Mouse (Mus musculus) heart, postnatal 10 days (tissue): ENCODE results near the gene Babam2. TPM values are rescaled to one million over a fixed set of nuclear protein-coding genes. Genes with fewer than 3 reads are reported as not detected.

Source experiments
- DNase-seq, 2 experiments: peaks; one replicate each; pipeline ENCODE4 v3.0.0; 2021
- intact Hi-C: fragments of 180-260 bp; cut with DNase I; formaldehyde crosslinking; loops from one replicate; pipeline ENCODE4 v1.15.1; 2025
- total RNA-seq, 2 experiments: library from RNA; stranded (reverse); gene quantifications; 2 replicates each; pipeline ENCODE4 v1.2.3; 2021

Gene Babam2
- total RNA-seq, 2 experiments from 2014 or later = 36.3 to 39.8 TPM

DNA sequence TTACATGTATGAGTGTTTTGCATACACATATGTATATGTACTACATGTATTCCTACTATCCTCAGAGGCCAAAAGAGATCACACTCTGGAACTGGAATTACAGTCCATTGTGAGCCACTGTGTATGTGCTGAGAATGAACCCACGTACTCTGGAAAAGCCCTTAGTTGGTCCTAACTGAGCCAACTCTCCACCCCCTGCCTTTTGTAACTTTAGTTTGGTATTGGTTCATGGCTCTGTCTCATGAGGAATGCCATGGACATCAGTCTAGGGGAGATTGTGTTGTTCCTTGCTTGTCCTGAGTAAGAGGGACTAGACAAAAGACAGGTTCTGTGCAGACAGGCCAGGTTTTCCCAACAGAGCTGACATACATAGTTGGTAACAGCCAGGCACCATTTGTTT lies 177.1 kb downstream of the Babam2 start:
- DNase-seq = no peak
- intact Hi-C loops = no loop called here

DNA sequence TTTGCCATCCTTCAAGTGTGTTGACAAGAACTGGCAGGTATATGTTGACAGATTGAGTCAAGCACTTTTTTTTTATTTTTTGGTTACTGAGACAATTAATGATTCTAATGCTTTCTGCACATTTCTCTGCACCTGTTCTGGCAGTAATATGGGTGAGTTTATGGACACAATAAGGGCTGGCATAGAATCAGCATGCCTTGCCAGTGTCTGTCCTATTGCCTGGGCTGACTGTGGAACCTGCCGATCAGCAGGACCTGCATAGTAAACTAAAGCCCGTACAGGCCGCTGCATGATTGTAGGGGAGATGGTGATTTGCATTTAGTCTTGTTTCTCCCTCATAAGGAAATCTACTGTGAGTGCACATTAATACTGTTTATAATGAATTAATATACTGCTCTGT lies 178.0 kb downstream of the Babam2 start:
- intact Hi-C loops = loop anchor here (5.0 kb wide), 1 partner anchor 178 kb away; the partner anchor contains the start of genes Babam2 and Rbks
- no peak for DNase-seq

DNA sequence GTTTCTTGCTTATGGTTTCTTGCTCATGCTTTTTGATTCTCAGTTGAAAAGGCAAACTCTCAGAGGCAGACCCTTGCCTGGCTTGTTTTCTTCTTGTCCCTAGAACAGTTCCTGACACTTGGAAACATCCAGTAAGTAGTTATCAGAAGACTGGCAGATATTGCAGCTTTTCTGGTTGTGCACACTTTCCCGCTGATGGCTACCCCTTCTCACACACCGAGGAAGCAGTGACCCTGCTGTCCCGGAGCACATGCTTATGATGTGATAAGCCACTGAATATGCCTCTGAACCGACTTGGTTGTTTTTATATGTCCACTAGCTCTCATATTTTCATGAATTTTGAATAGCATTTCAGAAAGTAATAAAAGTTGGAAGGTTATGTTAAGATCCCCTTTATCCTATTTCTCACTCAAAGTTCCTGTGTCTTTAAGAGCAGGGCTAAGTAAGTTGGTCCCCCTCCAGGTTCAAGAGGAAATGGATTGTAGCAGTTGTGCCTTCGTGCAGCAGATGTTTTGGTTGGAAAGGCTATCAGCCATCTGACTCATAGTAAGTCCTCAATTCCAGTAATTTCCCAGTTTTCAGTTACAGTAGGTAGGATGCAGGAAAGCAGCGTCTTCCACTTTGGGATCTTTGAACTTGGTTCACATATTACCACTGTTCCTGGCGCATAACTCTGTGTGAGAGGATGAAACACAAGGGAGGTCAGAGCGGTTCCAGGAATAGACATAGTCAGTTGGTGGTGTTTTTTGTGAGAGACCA lies 178.9 kb downstream of the Babam2 start:
- peak; percentile 78 for DNase-seq
- intact Hi-C loops = loop anchor here (2.0 to 5.0 kb wide), 2 partner anchors 179 to 262 kb away; partner anchors contain the start of genes Babam2 and Rbks

DNA sequence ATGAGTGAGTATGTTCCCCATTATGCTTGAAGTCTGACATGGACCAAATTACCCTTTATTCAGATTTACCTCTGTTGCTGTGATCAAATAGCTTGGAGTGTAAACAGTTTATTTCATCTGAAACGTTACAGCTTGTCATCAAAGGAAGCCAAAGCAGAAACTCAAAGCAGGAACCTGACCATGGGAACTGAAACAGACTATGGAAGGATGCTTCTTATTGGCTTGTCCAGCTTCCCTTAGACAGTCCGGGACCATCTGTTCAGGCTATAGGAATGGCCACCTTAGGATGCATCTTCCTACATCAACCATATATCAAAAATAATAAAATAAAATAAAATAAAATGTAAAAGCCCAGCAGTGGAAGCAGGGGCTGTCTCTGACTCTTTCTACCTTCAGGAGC lies 183.0 kb downstream of the Babam2 start:
- intact Hi-C loops = no loop called here
- DNase-seq = no peak

DNA sequence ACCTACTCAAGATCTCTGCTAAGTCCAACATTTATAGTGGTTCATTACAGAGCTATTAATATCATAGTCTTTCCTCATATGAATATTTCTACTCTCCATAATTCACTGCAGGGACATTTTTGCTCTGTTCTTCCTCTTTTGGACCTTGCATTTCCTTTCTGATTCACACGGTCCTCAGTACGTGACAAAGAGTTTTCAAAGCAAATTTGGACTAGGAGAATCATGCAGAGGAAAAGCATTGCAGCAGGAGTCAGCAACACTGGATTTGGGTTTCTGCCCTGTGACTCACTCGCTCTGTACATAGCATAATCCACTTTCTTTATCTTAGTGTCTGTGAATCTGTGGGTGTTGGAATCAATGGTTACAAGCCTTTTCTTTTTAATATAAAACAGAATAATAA lies 184.8 kb downstream of the Babam2 start:
- intact Hi-C loops = no loop called here
- peak; percentile 18 to 24 for DNase-seq

DNA sequence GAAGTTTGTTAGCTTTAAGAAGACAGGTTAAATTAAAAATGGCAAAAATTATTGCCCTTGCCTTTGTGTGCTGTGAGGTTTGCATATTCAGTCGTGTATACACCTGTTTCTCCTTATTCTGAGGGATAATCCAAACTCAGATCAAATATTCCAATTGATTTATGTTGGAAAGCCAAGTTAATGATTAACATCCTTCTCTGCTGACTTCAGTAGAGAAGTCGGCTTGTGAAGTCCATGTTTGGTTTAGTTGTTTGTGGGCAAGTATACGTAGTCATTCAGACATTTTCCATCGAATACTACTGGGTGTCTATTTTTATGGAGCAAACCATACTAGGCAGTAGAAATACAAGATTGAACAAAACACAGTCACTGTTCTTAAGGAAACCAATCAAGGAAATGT lies 187.5 kb downstream of the Babam2 start:
- intact Hi-C loops = no loop called here
- no peak for DNase-seq

DNA sequence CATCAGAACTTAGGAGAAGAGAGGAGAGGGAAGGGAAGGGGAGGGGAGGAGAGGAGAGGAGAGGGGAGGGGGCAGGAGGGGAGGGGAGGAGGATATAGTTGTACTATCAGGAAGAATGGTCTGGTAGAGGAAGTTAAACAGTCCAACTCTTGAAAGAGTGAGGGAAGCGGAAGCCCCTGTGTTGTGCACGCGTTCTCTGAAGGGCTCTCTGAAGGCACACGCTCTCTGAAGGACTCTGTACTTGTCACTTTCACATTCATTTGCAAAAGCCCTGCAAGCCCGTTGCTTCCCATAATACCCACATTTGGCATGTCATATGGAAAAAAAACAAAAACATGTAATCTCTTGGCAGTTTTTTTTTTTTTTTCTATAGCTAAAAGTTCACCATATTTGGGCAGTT lies 190.1 kb downstream of the Babam2 start:
- DNase-seq = no peak
- intact Hi-C loops = no loop called here

DNA sequence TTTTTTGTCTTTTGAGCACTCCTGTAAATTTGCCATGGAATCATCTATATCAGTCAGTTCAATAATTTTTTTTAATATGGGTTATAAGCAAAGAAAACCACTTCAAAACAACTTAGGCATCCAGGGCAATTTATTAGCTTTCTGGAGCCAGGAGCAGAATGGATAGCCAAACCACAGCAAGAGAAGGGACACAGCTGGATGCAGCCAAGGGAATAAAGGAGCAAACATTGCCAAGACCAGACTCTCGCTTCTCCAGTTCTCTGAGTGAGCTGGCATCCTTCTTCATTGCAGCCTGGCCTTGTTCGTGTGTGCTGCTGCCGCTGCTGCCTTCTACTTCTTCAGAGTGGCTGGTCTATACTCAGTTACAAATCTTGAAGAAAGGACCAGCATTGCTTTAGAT lies 190.9 kb downstream of the Babam2 start:
- intact Hi-C loops = no loop called here
- peak; percentile 43 to 53 for DNase-seq

DNA sequence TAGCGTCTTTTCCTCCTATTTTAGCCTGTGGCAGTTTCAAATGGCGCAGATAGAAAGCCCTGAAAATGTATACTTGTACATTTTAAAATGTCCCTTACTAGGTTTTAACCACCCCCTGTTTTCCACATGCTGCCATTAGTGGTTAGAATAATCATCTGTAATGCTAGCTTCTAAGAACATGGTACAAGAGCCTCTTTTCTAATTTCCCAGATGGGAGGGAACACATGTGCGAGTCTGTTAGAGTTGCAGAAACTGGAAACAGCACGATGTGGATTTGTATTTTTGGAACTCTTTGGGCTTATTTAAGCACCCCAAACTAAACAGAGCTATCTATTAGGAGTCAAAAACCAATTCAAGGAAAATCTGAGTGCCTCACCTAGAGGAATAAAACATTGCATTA lies 195.1 kb downstream of the Babam2 start:
- intact Hi-C loops = no loop called here
- no peak for DNase-seq

DNA sequence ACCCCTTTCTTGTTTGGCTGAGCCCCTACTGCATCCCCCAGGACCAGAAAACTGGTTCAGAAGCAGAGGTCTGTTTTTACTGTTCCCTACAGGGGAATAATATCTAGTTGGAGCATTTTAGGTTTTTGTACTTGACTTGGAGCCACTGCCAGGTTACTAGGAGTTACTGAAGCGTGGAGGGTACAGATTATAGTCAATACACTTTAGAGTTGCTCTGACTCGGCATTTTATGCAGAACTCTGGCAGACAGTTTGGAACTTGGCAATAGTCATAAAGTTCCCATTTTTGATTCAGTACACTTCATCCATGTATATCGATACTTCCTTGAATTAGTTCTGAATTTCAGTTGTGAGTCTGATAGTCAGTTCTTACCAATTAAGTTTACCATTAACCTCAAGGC lies 202.4 kb downstream of the Babam2 start:
- intact Hi-C loops = no loop called here
- DNase-seq = no peak

DNA sequence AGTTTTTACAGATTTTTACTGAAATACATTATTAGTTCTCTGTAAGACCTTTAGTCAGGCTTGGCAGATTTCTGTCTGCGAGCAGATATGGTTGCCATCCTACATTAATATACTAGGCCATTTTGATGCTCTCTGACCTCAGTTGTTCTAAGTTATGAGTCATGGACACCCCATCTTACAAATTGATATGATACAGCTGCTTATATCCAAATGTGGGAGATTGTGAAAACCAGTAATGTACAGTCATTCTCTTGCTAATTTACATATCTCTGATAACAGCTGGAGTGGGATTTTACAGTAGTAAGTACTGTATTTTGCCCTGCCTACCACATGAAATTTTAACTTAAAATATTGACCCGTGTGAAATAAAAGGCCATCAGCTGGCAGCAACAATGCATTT lies 204.7 kb downstream of the Babam2 start:
- no peak for DNase-seq
- intact Hi-C loops = no loop called here

DNA sequence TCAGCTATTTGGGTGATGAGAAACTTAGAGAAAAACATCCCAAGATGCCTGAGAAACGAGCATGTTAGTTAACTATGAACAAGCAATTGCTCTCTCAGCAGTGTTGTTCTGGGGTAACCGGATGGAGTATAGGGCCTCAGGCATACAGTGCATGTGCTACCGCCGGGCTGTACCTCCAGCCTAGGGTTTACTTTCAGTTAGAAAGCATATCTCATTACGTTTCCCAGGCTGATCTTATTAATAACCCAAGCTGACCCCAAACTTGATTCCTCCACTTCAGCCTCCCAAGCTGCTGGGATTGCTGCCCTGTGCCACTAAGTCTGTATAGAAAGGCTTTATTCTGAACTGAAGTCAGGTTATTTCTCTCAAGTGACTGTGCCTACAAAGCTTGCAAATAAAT lies 205.4 kb downstream of the Babam2 start:
- intact Hi-C loops = no loop called here
- DNase-seq = no peak

DNA sequence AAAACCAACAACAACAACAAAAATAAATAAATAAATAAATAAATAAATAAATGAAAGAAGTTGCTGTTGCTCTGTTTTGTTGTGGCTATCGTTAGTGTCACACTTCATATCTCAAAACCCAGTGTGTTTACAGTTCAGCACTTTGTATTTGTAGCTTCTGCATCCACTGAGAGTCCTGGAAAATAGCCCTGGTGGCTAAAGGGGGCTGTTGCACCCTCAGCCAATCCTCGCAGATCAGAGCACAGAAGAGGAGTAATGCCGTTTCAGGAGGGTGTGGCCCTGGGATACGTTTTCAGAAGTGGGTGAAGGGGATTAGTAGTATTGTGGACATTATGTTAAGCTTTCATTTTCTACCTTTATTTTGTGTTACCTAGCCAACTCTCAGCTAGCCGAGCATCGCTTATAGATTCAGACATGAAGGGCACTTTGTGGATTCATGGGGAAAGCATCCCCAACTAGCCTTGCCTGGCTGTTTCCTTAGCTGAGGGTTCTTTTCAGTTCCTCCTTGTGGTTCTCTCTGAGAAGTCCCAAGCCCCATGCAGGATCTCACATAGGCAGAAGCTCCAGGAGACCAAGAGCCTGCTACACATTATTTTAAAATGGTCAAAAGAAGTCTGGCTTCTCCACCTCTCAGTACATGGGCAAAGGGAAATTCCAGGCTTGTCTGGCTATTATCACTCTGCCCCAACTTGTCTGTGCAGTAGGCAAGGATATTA lies 207.6 kb downstream of the Babam2 start:
- intact Hi-C loops = no loop called here
- no peak for DNase-seq

DNA sequence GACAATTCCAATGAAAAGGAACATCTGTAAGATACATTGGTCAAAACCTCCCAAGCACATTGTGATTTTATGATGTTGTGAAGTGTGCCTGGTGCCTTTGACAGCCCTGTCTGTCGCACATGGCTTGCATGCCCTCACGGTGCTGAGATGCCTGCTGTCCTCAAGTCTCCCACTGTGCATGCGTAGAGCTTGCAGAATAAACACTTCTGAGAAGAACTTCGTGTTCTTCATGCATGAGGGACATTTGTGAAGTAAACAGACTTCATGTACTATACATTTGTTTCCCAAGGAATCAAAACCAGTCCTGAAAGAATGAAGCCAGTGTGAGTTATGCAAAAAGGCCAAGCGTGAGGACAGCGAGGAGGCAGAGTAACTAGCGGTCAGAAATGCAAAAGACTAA lies 208.3 kb downstream of the Babam2 start:
- intact Hi-C loops = no loop called here

DNA sequence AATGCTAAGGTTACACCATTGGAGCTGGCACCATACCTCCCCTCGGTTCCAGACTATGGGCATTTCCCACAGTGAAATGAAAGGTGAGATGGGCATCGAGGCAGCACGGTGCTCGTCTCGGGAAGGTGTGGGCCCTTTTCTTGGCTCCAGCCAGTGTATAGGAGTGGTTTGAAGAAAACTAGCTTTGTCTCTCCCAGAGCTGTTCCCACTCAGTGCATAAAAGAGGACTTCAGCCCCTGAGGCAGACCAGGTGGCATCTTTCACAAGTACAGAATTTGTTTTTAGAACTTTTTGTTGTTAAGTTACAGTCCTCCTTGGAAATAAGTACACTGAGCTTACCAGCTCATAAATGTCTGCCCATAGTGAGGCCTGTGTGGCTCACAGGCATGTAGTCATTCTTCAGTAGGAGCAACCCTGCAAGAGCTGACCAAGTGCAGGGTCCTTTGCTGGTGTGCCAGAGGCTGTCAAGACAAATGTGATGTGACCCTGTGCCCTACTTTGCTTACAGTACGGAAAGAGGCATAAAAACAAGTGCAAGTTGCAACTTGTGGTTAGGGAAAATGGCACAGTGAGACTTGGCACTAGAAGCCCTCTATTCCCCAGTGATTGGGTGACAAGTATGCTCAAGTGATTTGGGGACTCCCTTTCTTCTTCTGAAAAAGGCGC lies 208.9 kb downstream of the Babam2 start:
- intact Hi-C loops = no loop called here
- no peak for DNase-seq

More for the DNA sequence above, 208.3 kb downstream of the Babam2 start:
- DNase-seq = no peak

DNA sequence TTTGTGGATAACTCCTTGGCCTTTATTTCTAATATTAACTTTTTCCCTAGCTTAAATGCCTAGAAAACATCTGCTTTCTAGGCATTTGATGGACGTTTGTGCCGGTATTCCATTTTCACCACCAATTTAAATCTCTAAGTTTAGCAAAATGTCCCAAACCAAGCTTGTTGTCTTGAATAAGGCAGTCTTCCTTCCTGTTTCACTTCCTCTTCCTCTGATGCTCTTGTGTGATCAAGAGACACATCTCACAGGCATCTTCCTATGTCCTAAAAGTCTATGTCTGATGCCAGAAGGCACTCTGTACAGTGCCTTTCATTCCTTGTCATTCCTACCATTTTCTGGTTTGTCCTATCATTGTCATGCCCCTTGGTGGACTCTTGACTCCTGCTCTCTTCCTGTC lies 210.5 kb downstream of the Babam2 start:
- DNase-seq = no peak
- intact Hi-C loops = no loop called here

DNA sequence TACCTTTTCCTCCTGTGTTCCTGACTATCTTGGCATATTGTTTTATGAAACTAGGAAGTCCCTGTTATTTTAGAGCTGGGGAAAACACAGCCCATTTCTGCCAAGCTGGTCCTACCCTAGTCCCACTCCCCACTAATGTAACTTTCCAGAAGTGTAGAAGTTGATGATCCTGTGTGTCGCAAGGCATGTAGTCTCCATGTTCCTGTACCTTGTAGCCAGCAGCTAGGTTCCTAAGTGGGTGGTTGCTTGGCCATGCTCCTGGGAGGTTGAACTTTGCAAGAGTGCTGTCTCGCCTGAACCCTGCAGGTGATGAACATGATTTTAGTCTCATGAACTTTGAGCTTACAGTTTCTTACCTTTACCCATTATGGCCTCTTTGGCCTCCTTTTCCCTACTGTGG lies 211.3 kb downstream of the Babam2 start:
- DNase-seq = no peak
- intact Hi-C loops = no loop called here

DNA sequence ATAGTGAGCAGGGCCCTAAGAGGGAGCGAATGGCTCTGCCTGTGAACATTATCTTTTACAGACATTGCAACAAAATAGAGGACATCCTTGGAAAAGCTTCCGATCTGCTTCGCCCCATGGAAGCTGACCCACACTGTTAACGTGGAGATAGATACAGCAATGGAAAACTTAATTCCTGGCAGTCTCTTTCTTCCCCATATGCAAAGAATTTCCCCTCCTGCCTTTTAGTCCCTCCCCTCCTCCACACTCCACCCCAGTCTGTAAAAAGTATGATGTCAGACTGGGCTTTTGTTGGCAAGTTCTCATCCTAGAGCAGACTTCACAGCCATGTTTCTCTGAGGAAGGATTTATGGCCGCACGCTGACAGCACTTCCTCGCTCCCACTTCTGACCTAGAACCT lies 218.8 kb downstream of the Babam2 start:
- intact Hi-C loops = no loop called here

DNA sequence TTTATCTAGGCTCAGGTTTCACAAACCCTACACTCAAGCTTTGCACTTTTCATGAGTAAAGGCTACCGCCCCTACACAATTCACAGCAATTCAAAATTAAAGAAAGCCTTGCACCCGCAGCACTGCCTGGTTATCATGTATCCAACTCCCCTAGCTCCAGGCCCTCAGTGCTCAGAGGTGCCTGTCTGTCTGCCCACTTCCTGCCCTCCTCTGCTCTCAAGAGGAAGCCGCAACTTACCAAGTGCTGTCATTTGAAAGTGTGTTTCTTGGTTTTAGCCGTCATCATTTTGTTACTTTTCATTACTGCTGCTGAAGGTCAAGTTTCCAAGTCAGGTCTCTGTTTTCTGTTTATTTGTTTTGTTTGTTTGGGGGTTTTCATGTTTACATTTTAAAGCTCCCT lies 221.1 kb downstream of the Babam2 start:
- intact Hi-C loops = no loop called here
- DNase-seq = no peak

More for the DNA sequence above, 218.8 kb downstream of the Babam2 start:
- DNase-seq = no peak

DNA sequence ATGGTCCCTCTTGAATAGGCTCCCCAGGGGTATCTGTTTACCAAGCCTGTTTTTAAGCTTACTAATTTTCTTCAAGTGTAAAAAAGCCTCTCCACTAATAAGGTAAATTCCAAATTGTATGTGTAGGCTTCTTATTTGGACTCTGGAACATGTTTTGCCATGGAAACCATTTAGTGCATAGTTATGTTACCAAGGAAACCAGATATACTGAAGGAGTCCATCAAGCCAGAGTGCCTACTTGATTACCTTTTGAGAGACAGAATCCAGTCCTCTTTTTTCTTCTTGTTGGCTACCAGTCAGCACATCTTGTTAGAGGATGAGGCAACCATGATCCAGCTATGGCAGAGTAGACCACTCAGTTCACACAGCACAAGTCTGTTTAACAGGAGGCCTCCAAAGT lies 222.6 kb downstream of the Babam2 start:
- intact Hi-C loops = no loop called here
- DNase-seq = no peak

DNA sequence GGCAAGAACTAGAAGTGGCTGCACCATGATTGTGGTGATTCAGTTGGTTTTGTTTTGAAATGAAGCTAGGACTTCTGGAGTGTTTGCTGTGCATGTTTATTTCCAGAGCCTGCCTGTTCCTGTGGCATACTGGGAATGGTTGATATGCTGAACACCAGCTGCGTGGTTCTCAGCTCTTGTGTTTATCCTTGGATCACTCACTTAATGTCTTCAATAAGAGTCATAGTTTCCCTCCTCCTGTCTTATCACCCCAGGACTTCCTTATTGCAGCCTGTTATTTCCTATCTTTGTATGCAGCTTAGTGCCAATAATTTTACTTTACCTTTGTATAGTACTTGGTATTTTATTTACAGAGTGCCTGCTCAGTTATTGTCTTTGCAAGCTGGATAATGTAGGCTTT lies 223.4 kb downstream of the Babam2 start:
- intact Hi-C loops = no loop called here
- no peak for DNase-seq

DNA sequence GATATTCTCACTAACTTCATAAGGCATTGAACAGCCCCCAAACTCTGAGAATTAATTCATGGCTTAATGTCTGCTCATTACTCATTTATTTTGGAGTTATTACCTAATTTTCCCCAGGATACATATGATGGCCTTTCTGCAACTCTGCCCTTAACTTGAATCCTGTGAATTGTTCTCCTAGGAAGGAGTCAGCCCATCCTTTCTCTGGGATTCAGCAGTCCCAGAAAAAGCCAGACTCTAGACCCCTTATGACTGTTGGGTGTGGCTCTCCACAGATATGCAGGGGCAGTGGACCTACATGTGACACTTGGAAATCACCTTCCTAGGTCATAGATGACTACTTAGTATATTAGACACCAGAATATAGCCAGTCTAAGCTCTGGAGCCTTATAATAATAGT lies 226.6 kb downstream of the Babam2 start:
- DNase-seq = no peak
- intact Hi-C loops = no loop called here
